Mouse (Mus musculus): ENCODE measurements around the gene Rabggta.

Gene Rabggta

DNA sequence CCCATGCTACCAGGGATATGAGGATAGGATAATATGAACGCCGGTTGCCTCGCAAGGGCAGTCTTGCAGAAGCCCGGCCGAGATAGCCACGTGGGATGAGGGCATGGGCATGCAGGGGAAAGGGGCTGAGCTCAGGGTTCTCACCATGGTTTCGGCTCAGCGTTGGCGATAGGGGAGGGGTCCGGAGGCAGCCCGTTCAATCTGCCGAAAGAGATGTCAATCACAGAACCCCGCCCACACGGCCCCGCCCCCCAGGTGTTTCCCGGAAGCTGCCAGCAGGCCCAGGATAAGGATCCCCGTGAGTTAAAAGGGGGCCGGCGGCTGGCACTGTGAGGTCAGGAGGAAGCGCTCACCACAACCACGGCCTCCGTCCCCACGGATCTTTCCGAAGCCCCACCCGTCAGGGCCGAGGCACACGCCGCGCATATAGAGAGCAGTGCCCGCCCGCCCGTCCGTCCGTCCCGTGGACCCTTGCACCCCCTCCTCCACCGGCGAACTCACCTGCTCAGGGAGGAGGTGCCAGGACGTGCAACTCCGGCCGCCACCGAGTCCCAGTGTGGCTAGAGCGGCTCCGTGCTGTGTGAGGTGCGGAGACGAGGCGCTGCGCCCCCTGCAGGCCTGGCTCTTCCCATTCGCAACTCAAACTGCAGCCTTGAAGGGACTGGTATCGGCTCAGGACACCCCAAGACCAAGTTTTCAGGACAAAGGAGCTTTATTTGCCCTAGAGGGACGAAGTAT is at the start of gene Rabggta:
Gene Rabggta, minus strand, starts transcription at position 564 of the 738 bp plus-strand sequence.
- peak; percentile 95 for DNase-seq (ENCODE audit: low spot score)

DNA sequence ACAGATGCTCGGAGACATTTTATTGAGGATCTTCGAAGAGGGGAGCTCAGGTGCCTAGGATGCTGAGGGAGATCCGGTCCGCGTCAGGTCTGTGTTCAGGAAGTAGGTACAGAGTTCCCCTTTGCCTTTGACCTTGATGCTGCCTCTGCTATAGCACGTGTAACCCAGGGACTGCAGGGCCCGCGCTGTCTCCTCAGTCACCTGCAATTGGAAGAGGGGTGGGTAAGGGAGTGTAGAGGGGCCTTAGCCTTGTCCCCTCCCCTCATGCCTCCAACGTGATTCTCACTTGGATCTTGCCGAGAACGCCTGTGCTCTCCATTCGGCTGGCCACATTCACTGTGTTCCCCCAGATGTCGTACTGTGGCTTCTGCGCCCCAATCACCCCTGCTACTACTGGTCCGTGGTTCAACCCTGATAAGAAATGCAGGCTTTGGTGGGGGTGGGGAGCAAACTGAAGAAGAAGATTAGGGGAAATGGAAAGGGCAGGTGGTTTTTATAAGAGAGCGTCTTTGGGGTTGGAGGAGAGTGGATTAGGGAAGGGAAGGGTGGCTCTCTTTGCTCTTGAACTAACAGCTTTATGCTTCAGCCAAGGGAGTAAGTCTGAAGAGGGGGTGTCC is 47.1 kb upstream of the Rabggta start:
- no peak for DNase-seq (ENCODE audit: low spot score)

DNA sequence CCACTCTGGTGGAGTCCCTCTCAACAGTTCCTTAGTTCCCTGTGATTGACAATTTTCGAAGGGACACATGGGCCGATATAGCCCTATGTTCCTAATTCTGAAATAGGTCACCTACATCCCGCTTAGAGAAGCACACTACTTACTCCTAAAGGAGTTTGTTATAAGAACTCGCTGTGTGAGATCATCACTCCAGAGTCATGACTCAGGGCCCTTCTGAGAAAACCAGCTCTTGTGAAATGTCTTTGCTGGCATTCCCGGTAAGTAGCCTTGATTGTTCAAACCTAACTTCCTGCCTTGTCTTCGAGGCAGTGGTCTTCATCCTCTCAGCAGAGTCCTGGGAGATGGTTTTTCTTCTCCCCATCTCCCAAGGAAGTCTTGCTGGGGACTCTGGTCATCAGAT is 46.5 kb upstream of the Rabggta start:
- DNase-seq (ENCODE audit: low spot score): no peak

DNA sequence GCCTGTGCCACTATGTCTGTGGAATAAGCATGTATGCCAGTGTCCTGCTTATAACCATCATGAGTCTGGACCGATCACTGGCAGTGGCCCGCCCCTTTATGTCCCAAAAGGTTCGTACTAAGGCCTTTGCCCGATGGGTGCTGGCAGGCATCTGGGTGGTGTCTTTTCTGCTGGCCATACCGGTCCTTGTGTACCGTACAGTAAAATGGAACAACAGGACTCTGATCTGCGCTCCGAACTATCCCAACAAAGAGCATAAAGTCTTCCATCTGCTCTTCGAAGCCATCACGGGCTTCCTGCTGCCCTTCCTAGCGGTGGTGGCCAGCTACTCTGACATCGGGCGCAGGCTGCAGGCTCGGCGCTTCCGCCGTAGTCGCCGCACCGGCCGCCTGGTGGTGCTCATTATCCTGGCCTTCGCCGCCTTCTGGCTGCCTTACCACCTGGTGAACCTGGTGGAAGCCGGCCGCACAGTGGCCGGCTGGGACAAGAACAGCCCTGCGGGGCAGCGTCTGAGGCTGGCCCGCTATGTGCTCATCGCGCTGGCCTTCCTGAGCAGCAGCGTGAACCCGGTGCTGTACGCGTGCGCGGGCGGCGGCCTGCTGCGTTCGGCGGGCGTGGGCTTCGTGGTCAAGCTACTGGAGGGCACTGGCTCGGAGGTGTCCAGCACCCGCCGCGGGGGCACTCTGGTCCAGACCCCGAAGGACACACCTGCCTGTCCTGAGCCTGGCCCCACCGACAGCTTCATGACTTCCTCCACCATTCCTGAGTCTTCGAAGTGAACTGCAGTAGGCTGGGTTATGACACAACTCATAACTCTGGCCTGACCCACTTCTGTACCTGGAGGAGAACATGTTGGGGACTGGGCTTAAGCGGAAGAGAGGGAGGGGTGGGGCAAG is 45.7 kb upstream of the Rabggta start:
- peak; percentile 75 for DNase-seq (ENCODE audit: low spot score)

DNA sequence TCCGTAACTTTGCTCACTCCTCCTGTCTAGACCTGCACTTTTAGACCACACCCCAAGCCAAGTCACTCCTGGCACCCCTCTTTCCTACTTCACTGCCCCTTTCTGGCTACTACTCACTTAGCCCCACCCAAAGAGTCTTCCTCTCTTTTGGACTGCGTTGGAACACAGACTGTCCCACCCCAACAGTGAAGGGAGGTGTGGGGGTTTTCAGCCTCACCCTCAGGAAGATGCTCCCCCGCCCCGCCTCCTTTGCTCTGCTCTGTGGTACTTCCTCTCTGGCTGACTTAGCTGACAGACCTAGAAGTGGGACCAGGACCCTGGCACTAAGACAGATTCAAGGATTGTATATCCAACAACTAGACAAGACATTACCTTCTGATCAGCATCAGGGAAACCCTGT is 43.6 kb upstream of the Rabggta start, which contains the start of gene Ltb4r1:
Gene Ltb4r1, plus strand, starts transcription at position 267 of the 400 bp plus-strand sequence.
- no peak for DNase-seq (ENCODE audit: low spot score)

DNA sequence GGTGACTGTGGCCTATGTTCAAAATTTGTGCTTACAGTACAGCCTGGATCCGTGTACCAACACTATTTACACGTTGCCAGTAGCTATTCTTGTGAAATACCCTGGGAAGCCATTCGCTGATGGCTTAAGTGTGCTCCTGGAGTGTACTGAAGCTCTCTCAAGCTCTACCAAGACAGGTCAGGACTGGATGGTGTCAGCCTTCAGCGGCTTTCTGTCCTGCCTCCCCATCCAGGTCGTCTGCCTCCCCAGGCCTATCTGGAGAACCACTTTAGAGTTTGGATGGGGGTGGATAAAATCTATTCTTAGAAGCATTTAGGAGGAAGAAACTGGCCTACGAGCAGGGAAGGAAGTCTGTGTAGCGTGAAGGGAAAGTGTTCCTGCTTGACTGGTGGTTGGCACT is 41.1 kb upstream of the Rabggta start:
- no peak for DNase-seq (ENCODE audit: low spot score)

DNA sequence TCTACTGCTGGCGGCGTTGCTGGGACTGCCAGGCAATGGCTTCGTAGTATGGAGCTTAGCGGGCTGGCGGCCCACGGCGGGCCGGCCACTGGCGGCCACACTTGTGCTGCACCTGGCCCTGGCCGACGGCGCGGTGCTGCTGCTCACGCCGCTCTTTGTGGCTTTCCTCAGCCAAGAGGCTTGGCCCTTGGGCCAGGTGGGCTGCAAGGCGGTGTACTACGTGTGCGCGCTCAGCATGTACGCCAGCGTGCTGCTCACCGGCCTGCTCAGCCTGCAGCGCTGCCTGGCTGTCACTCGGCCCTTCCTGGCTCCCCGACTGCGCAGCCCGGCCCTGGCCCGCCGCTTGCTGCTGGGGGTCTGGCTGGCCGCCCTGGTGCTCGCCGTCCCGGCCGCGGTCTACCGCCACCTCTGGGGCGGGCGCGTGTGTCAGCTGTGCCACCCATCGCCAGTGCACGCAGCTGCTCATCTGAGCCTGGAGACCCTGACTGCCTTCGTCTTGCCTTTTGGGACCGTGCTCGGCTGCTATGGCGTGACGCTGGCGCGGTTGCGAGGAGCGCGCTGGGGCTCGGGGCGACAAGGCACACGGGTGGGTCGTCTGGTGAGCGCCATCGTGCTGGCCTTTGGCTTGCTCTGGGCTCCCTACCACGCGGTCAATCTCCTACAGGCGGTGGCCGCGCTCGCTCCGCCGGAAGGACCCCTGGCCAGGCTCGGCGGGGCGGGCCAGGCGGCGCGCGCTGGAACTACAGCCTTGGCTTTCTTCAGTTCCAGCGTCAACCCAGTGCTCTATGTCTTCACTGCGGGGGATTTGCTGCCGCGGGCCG is 40.1 kb upstream of the Rabggta start:
- peak; percentile 77 for DNase-seq (ENCODE audit: low spot score)

DNA sequence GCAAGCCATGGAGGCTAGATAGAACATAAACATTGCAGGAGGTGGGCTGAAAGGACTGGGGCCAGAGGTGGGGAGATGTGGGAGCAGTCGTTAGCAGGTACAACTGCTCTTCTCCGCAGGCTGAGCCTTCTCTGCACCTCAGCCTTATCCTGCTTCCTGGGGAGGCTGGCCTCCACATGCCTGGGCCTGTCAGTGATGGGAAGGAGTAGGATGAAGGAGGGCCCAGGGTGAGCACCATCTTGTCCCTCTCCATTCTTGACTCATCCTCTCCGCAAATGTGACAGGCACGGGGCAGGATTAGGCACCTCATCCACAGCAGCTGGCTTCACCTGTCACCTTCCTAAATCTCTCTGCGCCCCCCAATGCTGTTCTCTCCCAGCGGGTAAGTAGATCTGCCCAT is 39.1 kb upstream of the Rabggta start, which contains the start of gene Ltb4r2:
Gene Ltb4r2, plus strand, starts transcription at position 266 of the 400 bp plus-strand sequence.
- DNase-seq (ENCODE audit: low spot score): no peak

DNA sequence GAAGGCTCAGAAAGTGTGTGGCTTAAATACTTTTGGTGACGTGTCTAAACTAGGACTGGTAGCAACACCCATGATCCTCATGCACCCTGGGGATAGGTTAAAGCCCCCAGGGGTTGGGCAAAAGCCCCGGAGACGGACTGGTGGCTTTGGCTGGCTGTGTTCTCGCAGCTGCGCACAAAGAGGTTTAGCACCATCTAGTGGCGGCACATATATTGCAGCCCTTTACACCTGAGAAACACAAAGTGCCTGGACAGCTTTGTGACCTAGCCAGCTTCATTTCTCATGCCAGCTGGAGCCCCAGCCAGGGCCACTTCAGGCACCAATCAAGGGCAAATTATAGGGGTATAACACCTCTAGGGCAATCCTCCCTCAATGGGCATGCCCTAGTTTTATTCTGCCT is 38.1 kb upstream of the Rabggta start:
- DNase-seq (ENCODE audit: low spot score): peak; percentile 91

DNA sequence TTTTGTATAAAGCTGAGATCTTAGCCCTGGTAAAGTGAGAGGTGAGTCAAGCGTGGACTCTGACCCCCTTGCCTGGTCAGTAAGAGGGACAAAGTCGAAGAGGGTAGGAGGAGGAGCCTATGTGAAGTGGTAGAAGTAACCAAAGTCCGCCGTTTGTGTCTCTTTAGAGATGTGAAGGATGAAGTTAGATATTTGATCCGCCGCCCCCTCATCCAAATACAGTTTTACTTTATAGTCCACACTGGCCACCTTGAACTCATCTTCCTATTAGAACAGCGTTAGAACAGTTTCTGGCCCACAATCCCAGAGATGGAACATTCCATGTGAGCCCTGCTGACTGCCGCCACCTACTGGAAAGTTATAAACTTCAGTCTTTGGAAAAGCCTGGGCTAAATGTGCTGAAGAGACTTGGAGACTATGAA is 36.3 kb upstream of the Rabggta start, which contains the start of gene Cideb:
Gene Cideb, minus strand, starts transcription at position 96 of the 422 bp plus-strand sequence.
- peak; percentile 84 for DNase-seq (ENCODE audit: low spot score)

DNA sequence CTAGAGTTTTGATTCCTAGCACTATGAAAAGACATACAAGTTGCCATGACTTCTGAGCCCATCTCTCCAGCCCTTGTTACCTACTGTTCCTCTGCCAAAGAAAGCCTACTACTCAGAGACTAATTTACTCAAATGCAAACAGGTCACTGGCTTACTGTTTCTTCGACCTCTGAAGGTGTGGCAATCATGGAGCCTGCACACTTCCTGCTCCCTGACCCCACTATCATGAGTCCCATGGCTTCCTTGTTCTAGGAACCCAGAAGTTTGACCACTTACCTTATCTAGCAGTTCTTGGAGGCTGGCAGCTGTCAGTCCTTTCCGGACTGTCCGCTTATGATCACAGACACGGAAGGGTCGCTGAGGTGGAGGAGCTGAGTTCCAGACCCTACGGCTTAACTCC is 35.5 kb upstream of the Rabggta start:
- no peak for DNase-seq (ENCODE audit: low spot score)

DNA sequence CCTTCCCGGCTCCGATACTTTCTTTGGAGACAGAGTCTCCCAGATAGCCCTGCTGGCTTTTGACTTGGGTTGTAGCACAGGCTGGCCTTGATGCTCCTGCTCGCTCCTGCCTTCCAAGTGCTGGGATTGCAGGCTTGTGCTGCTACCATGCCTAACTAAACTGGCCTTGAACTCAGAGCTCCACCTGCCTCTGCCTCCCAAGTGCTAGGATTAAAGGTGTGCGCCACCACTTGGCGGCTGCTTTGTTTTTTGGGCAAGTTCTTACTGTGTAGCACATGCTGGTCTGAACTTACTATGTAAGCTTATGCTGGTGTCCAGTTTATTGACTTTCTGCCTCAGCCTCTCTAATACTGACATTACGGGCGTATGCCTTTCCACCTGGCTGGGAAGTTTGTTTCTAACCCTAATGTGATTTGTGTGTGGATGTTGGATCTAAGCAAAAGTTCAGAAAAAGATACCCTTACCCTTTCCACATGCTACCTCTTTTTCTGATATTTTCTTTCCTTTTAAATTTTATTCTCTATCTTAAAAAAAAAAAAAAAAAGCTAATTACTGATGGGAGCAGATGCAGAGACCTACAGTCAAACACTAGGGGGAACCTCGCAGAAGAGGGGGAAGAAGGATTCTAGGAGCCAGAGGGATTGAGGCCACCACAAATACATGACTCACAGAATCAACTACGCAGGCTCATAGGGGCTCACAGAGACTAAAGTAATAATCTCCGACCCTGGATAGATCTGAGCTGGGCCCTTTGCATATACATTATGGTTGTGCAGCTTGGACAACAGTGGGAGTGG is 25.2 kb upstream of the Rabggta start:
- no peak for DNase-seq (ENCODE audit: low spot score)

DNA sequence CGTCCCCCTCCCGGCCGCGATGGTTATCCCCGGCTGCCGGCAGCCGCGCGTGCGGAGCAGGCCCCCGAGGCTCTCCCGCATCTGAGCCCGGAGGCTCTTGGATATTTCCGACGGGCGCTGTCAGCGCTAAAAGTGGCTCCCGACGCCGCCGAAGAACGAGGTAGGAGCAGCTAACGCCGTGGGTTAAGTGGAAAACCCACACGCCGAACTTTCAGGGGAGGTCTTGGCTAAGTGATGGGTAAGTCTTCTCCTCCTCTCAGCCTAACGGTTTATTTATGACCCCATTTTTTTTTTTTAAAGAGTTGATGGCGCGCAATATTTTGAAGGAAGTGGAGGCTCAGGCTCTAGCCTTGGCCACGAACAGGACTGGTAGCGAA is 23.8 kb upstream of the Rabggta start:
- DNase-seq (ENCODE audit: low spot score): no peak

DNA sequence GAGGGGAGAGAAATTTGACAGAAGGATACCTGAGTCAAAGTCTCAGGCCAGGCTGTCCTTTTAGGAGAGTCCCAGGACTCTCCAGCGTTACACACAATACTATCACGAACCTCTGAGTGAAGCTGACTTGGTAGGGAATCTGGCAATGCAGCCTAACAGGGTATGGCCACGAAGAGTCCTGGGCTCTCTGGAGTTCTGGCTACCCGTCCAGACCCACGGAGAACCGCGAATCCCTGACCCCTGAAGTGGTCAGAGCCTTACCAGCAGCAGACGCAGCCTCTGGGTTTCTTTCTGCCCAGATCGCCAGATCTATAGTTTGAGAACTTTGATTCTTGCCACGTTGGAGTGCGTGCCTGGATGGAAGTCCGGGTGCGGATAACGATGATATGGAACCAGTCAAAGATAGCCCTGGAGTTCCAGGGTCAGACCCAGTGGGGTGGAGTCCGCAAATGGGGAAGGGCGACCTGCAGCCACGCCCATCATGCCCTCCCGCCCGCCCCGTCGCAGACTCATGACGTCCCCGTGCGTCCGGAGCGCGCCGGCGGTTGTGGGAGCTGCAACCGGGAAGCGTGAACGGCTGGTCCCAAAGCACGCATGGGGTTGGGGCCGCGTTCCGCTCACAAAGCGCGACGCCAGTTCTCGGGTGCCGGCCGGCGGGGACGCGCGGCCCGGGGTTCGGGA is 23.3 kb upstream of the Rabggta start, which contains the start of the genes Dhrs1 and Nop9:
Gene Dhrs1, minus strand, starts transcription at position 511 of the 681 bp plus-strand sequence.
Gene Nop9, plus strand, starts transcription at position 514 of the 681 bp plus-strand sequence.
- peak; percentile 88 for DNase-seq (ENCODE audit: low spot score)

DNA sequence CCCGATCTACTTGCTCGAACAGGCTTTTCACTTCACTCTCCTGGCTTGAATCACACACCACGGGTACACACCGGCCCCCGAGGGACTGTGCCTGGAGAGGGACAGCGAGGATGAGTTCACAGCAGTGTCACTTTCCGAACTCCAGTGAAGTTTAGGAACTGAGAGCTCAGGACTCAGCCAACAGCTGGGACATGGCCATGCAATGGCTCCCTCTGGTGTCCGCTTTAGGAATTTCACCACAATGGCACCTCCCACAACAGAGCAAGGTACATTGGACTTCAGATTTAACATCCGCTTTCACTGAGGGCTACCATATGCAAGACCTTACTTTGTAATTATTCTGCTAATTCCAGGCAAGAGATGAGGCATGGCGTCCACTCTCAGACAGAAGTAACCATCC is 21.6 kb upstream of the Rabggta start:
- peak; percentile 92 for DNase-seq (ENCODE audit: low spot score)

DNA sequence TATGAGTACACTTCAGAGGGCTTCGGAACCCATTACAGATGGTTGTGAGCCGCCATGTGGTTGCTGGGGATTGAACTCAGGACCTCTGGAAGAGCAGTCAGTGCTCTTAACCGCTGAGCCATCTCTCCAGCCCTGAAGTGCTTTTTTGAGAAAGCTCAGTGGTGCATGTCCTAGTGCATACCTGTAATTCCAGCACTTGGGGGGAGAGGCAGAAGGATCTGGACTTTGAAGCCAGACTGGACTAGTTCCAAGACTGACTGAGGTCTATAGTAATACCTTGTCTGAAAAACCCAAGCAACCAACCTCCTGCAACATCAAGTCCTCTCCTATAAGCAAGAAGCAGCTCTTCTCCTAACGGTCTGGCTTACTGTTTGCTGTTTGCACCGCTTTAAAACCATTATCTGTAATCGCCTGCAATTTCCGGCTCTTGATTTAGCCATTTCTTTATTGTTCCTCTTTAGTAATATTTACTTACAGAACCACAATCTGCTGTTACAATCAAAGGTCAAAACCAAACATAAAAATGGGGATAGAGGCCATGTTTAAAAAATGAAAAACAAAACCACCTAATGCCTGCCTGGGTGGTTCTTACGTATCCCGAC is 15.1 kb upstream of the Rabggta start:
- no peak for DNase-seq (ENCODE audit: low spot score)

DNA sequence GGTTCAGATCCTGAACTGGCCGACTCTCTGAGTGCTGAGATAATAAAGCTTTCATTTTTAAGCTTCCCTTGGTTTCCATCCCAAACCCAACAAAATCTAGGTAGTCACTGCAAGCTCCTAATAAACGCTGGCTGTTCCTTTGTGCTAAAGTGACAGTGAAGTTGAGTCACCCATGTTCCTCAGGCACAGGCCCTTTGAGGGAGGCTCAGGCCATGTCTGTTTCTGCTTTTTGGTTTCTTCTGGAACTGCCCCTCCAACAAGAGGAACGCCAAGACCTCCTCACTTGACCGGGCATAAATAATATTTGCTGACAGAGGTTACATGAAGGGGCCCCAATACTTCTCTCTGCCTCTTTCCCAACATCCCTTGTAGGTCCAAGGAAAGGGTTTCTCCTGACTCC is 13.7 kb upstream of the Rabggta start:
- no peak for DNase-seq (ENCODE audit: low spot score)

DNA sequence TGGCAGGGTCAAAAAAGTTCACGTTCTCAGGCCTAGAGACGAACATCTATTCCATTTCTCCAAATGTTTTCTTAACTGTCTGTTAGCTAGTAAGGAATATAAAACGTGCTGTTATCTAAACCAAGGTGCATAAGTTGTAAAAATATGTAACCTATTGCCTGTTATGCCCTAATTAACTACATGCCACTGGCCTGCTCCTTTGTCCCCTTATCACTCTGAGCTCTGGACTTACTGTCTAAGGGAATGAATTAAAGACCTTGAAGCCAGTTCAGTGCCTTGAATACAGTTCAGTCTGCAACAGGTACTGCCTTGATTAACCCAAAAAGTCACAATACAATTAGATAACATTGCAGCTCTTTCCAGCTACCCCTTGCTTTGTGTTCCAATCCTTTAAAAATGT is 13.3 kb upstream of the Rabggta start:
- DNase-seq (ENCODE audit: low spot score): no peak

DNA sequence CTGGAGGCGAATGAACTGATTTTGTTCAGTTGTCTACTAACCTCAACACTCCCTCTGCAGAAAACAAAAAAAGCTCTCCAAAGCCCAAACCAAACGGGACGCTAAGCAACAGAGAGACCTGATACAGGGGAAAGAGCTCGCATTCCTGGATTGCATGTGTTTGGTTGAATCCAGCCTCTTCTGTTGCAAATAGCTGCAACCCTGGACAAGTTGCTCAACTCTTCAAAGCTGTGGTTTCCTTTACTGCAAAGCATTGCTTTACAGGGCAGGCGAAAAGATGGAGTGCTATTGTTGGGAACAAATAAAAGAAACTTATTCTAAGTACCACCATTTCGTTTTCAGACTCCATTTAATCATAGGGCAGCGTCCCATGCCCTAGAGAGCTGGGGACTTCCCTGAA is 12.8 kb upstream of the Rabggta start:
- no peak for DNase-seq (ENCODE audit: low spot score)

DNA sequence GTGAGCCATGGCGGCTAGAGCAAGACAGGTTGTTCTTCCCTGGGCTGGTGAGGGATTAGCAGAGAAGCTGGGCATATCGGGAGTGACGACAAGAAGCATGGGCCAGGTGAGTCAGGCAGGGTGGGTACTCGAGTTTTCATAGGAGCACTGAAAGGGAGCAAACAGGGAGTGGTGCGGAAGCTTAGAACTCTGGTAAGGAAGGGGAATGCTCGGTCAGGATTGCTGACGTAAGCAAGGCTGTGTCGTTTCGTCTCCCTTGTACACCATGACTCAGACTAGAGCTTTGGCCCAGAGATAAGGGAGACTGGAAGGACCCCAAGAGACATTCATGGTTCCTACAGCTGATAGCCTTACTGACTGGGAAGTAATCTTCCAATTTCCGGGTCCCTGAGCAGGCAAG is 11.8 kb upstream of the Rabggta start:
- no peak for DNase-seq (ENCODE audit: low spot score)
